Mouse (Mus musculus): Measurements from ENCODE around the gene Hist1h3e. TPM values are rescaled to one million over a fixed set of nuclear protein-coding genes. Genes with fewer than 3 reads are reported as not detected.
"Not testable (repeated sequence)": the region's sequence is repeated elsewhere in the genome, so short reads cannot be mapped to it uniquely, and the experiment has no call there.

Hist1h3e gene
- 100 to 1,000 TPM; 130 to 134 TPM for total RNA-seq (2021)

- DNase-seq = peak; percentile 94
- intact Hi-C loops (cut with DNase I) = loop anchor here (10.0 kb wide), 1 partner anchor 193 kb away; the partner anchor contains the start of genes Hist1h2ab, Hist1h3b and Hist1h4b
These were observed at the start of gene Hist1h3e for GRCm38 (mm10) chr13:23561883-23562659. TSS of gene Hist1h3e (minus strand) at chr13:23562369.

GRCm38 (mm10) chr13:23611638-23612037 lies 49.5 kb upstream of the Hist1h3e start:
- intact Hi-C loops (cut with DNase I) = no loop called here
- no peak for DNase-seq

GRCm38 (mm10) chr13:23610393-23610792 lies 48.2 kb upstream of the Hist1h3e start:
- intact Hi-C loops (cut with DNase I) = no loop called here
- DNase-seq = no peak

GRCm38 (mm10) chr13:23609844-23610243 lies 47.7 kb upstream of the Hist1h3e start:
- intact Hi-C loops (cut with DNase I) = no loop called here
- DNase-seq = no peak

- DNase-seq = no peak
- intact Hi-C loops (cut with DNase I) = no loop called here
These were observed 47.0 kb upstream of the Hist1h3e start for GRCm38 (mm10) chr13:23609209-23609608.

GRCm38 (mm10) chr13:23605052-23605451 lies 42.9 kb upstream of the Hist1h3e start:
- no peak for DNase-seq
- intact Hi-C loops (cut with DNase I) = no loop called here

- intact Hi-C loops (cut with DNase I) = no loop called here
- no peak for DNase-seq
These were observed 42.3 kb upstream of the Hist1h3e start for GRCm38 (mm10) chr13:23604452-23604851.

- no peak for DNase-seq
- intact Hi-C loops (cut with DNase I) = no loop called here
These were observed 41.1 kb upstream of the Hist1h3e start for GRCm38 (mm10) chr13:23603182-23603699.

- intact Hi-C loops (cut with DNase I) = no loop called here
- DNase-seq = peak; percentile 80
These were observed 35.8 kb upstream of the Hist1h3e start for GRCm38 (mm10) chr13:23597957-23598356.

GRCm38 (mm10) chr13:23595622-23596372 lies 33.6 kb upstream of the Hist1h3e start:
- DNase-seq = no peak
- intact Hi-C loops (cut with DNase I) = no loop called here

GRCm38 (mm10) chr13:23595185-23595584 lies 33.0 kb upstream of the Hist1h3e start:
- no peak for DNase-seq
- intact Hi-C loops (cut with DNase I) = no loop called here

- no peak for DNase-seq
- intact Hi-C loops (cut with DNase I) = no loop called here
These were observed 31.0 kb upstream of the Hist1h3e start for GRCm38 (mm10) chr13:23593051-23593770.

- peak; percentile 64 for DNase-seq
- intact Hi-C loops (cut with DNase I) = no loop called here
These were observed 30.4 kb upstream of the Hist1h3e start for GRCm38 (mm10) chr13:23592614-23593013.

GRCm38 (mm10) chr13:23591886-23592285 lies 29.7 kb upstream of the Hist1h3e start:
- intact Hi-C loops (cut with DNase I); DNase-seq: not testable (repeated sequence)

- DNase-seq = no peak
- intact Hi-C loops (cut with DNase I) = no loop called here
These were observed 29.0 kb upstream of the Hist1h3e start for GRCm38 (mm10) chr13:23591206-23591605.

- intact Hi-C loops (cut with DNase I) = no loop called here
- no peak for DNase-seq
These were observed 24.7 kb upstream of the Hist1h3e start for GRCm38 (mm10) chr13:23586940-23587225.

GRCm38 (mm10) chr13:23586099-23586939 lies 24.1 kb upstream of the Hist1h3e start:
- intact Hi-C loops (cut with DNase I) = no loop called here
- DNase-seq = no peak

- peak; percentile 62 for DNase-seq
- intact Hi-C loops (cut with DNase I) = not testable (repeated sequence)
These were observed 23.4 kb upstream of the Hist1h3e start for GRCm38 (mm10) chr13:23585442-23586098.

GRCm38 (mm10) chr13:23585029-23585441 lies 22.9 kb upstream of the Hist1h3e start:
- DNase-seq = peak; percentile 64
- intact Hi-C loops (cut with DNase I) = no loop called here

- intact Hi-C loops (cut with DNase I) = loop anchor here (5.0 kb wide), 1 partner anchor 103 kb away; no protein-coding TSS in a partner anchor
- DNase-seq = no peak
These were observed 22.2 kb upstream of the Hist1h3e start for GRCm38 (mm10) chr13:23584331-23584730.
